Mouse (Mus musculus): ENCODE results near the gene Pcgf5.

- TF ChIP-seq CTCF (IDR thresholded peaks at IDR 0.05) = no peak
- no peak for TF ChIP-seq EP300 (IDR thresholded peaks at IDR 0.05)
Measured at GRCm38 (mm10) chr19:36328678-36329077, 19.4 kb upstream of the Pcgf5 start.
